Mouse (Mus musculus) frontal cortex, postnatal 14 days (tissue): ENCODE data around the gene Setd5.

Experiments
- DNase-seq, 2 experiments: peaks; one replicate each; pipeline ENCODE4 v3.0.0; 2022; ENCODE audit warnings: low spot score in 2 of 2

Gene Setd5

DNA sequence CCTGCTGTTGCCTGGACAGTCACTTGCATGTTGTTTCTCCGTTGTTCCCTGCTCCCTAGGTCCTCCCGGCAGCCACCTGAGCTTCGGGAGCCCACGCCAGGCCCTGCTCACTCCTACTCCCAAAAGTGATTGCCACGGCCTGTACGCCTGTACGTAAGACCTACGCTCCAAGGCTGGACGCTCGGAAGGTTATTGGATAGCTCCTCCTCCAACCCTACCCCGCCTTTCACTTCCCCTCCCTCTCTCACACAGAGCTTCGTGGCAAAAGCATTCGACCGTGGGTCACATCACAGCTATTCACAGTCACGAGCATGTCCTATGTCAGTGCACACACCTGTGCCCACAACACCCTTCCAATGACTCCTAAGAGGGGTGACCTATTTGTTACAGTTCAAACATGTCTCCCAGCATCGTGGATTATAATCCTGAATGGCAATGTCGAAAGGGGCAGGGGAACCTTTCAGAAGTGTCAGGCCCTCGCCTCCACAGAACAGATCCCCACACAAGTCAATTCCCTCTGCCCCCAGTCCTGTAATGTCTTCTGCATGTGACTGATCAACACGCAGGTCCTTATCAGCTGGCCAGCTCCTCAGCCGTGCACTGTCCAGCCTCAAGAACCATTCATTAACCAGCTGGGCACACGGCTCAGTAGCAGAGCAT is 107.8 kb downstream of the Setd5 start:
- no peak for DNase-seq

GRCm38 (mm10) chr6:113193765-113194460 is 116.7 kb downstream of the Setd5 start:
- no peak for DNase-seq

GRCm38 (mm10) chr6:113194517-113194840 is 117.3 kb downstream of the Setd5 start:
- DNase-seq: no peak

DNA sequence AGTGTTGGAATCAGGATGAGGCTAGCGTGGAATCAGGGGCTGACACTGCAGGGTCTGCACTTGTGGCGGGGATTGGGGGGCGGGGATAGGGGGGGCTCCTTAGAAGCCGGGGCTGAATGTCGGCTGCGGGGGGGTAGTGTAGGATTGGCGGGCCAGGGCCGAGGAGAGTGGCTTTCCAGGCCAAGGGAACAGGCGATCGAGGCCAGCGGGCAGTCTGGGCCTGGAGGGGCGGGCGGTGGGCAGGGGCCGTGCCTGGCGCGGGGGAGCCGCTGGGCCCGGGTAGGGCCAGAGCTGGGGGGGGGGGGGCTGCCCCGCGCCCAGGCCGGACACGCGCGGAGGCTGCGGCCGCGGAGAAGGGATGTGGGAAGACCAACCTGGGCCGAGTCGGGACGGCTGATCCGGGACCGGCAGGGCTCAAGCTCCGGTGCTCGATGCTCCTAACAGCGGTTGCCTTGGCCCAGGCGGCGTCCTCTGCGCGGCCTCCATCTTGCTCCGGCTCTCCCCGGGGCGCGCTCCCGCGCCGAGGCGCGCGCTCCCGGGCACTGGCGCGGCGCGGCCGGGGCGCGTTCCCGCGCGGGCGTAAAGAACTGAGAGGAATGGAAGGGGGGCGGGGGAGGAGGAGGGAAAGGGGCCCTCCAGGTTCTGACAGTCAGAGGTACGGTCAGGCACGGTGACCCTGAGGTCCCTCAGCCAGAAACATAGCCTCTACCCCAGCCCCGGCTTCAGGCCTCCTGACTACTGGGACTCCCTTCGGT is 117.9 kb downstream of the Setd5 start, which contains the start of gene Lhfpl4:
Gene Lhfpl4 (minus strand): TSS at position 544 of the 755 bp plus-strand sequence.
- DNase-seq: peak in 1 of 2 experiments; percentile 40

DNA sequence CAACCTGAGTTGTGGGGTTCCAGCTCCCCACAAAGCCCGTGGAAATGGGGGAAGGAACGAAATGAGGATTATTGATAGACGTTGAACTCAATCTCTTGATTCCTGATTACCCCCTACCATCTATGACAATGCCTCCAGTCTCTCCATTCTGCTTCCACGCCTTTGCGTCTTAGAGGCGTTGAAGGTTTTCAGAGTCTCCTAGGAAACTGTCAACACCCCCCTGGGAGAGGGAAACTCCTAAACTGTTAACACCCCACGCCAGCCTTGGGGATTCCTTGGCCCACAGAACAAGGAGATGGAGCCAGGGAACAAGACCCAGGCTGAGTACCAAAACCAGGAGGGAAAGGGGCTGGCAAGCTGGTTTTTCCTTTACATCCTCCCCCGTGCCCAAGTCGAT is 118.4 kb downstream of the Setd5 start:
- no peak for DNase-seq
